In genomic region chr1:121419569-121420265, GRCm38 (mm10) we compare ENCODE assay signal across 9 mouse cellular contexts.
"Had no signal": no experiment of that assay in that cellular context is flagged by ENCODE, and none has a peak within 500 bp of the region (broad histone marks: within the 10 kb centered on the region; RNA-seq: fewer than 3 reads in every experiment).

No protein-coding gene starts in this region.

- H3K27ac ChIP-seq: neural tube, embryonic 15.5 days; stomach, embryonic 15.5 days; stomach, postnatal 0 days had no signal

- DNase-seq: right cerebral cortex, postnatal 25 days; thymus, adult 18-20 months; thymus, adult 2 months; thymus, postnatal 14 days; thymus, postnatal 25 days; thymus, postnatal 36 days had no signal

- H3K36me3 ChIP-seq: neural tube, embryonic 15.5 days; stomach, embryonic 15.5 days had no signal

- H3K27me3 ChIP-seq: neural tube, embryonic 15.5 days; stomach, embryonic 15.5 days had no signal

- H3K4me3 ChIP-seq: neural tube, embryonic 15.5 days; stomach, embryonic 15.5 days had no signal

- H3K9me3 ChIP-seq: neural tube, embryonic 15.5 days; stomach, embryonic 15.5 days had no signal

- H3K4me2 ChIP-seq: neural tube, embryonic 15.5 days; stomach, embryonic 15.5 days had no signal

- H3K9ac ChIP-seq: neural tube, embryonic 15.5 days; stomach, embryonic 15.5 days had no signal

- H3K4me1 ChIP-seq: neural tube, embryonic 15.5 days; stomach, embryonic 15.5 days had no signal
